Mouse (Mus musculus) embryonic facial prominence, embryonic 12.5 days (tissue): ENCODE results near the gene N4bp2l1. TPM values are rescaled to one million over a fixed set of nuclear protein-coding genes. Genes with fewer than 3 reads are reported as not detected.

ENCODE experiments used
- ATAC-seq: fragments of 200-750 bp; cut with Nextera tagmentation; 2 replicates; pipeline ENCODE4 v1.8.0; 2017; ENCODE audit not compliant: insufficient number of reproducible peaks, insufficient read depth, low FRiP score, low TSS enrichment
- H3K27ac ChIP-seq: fragments of 300-500 bp; sonication (generic); 2 replicates; pipeline ENCODE4 v1.5.1; 2016; ENCODE audit warnings: mild to moderate bottlenecking
- H3K27me3 ChIP-seq: fragments of 300-500 bp; sonication (generic); 2 replicates; pipeline ENCODE4 v1.6.1; 2016; ENCODE audit warnings: mild to moderate bottlenecking, moderate library complexity
- H3K36me3 ChIP-seq: fragments of 300-500 bp; sonication (generic); 2 replicates; pipeline ENCODE4 v1.6.1; 2016; ENCODE audit warnings: mild to moderate bottlenecking
- H3K4me1 ChIP-seq: fragments of 300-500 bp; sonication (generic); 2 replicates; pipeline ENCODE4 v1.6.1; 2016
- H3K4me2 ChIP-seq: fragments of 300-500 bp; sonication (generic); replicated peaks from 2 replicates; pipeline ENCODE4 v1.6.1; 2016; ENCODE audit warnings: mild to moderate bottlenecking, moderate library complexity
- H3K4me3 ChIP-seq: fragments of 300-500 bp; sonication (generic); 2 replicates; pipeline ENCODE4 v1.5.1; 2016; ENCODE audit warnings: mild to moderate bottlenecking
- H3K9ac ChIP-seq: fragments of 300-500 bp; sonication (generic); 2 replicates; pipeline ENCODE4 v1.6.1; 2016; ENCODE audit warnings: mild to moderate bottlenecking, moderate library complexity
- H3K9me3 ChIP-seq: fragments of 300-500 bp; sonication (generic); 2 replicates; pipeline ENCODE4 v1.6.1; 2016; ENCODE audit warnings: mild to moderate bottlenecking, moderate library complexity
- WGBS: fragments of 180-500 bp; shearing (Covaris S2); methylation state at CpG from one replicate; pipeline ENCODE4 v1.1.7; 2016; 5-methylcytosine and 5-hydroxymethylcytosine counted together
- polyA plus RNA-seq: library from polyadenylated mRNA; unstranded; fragments of >200 nt; fragmentation: Nextera tagmentation; extraction: Ambion mirVana; gene quantifications from 2 replicates; pipeline ENCODE4 v1.2.1, GENCODE M21; 2016

The N4bp2l1 gene
- polyA plus RNA-seq, 1 experiment from 2014 or later: 5.3 TPM

DNA sequence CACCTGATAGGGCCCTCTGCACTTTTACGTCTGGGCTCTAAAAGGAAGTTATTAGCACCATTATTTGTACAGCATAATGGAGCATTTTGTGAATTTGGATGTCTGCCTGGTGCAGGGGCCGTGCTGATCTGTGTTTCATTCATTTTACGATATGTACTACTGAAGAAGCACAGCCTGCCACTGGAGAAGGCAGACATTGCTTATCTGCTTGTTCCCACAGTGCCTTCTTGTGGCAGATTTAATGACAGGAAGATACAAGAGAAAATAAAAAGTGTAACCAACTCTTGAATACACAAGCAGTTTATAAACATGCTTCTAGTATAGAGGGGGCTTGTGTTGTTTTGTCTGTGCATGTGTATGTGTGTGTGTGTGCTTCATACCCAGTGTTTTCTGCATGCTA, 45.4 kb downstream of the N4bp2l1 start:
- Histone ChIP-seq H3K4me1 (no peaks in the 10 kb centered on the region), H3K27me3 (no peaks in the 10 kb centered on the region), H3K4me2 (no peak overlapping the region), H3K9ac (no peak overlapping the region), H3K27ac (no peak overlapping the region), H3K4me3 (no peak overlapping the region), H3K36me3 (peaks cover 36% of the 10 kb centered on the region), H3K9me3 (no peaks in the 10 kb centered on the region)
- no peak for ATAC-seq
- WGBS: 73% methylated on average over 3 of the region's 3 CpGs

- H3K4me2 ChIP-seq: no peak overlapping the region
- no peak for ATAC-seq
- H3K4me3 ChIP-seq: no peak overlapping the region
- no peaks in the 10 kb centered on the region for H3K4me1 ChIP-seq
- no peak overlapping the region for H3K9ac ChIP-seq
- H3K27me3 ChIP-seq: no peaks in the 10 kb centered on the region
- no peak overlapping the region for H3K27ac ChIP-seq
- H3K9me3 ChIP-seq: no peaks in the 10 kb centered on the region
- 89% methylated on average over 2 of the region's 2 CpGs for whole genome bisulfite sequencing
- H3K36me3 ChIP-seq: peaks cover 24% of the 10 kb centered on the region
These were observed 53.8 kb downstream of the N4bp2l1 start for GRCm38 (mm10) chr5:150543184-150543583.

- no peaks in the 10 kb centered on the region for H3K9me3 ChIP-seq
- 95% methylated on average over 1 of the region's 1 CpGs for WGBS
- H3K4me2 ChIP-seq: no peak overlapping the region
- peaks cover 39% of the 10 kb centered on the region for H3K36me3 ChIP-seq
- H3K27ac ChIP-seq: no peak overlapping the region
- H3K4me1 ChIP-seq: no peaks in the 10 kb centered on the region
- no peak overlapping the region for H3K9ac ChIP-seq
- no peak for ATAC-seq
- no peaks in the 10 kb centered on the region for H3K27me3 ChIP-seq
- H3K4me3 ChIP-seq: no peak overlapping the region
These were observed 55.7 kb downstream of the N4bp2l1 start for GRCm38 (mm10) chr5:150541302-150541701.

GRCm38 (mm10) chr5:150525239-150525638, 71.7 kb downstream of the N4bp2l1 start:
- Histone ChIP-seq H3K4me2 (no peak overlapping the region), H3K4me3 (no peak overlapping the region), H3K27me3 (no peaks in the 10 kb centered on the region), H3K36me3 (peaks cover 8% of the 10 kb centered on the region; the same call in 1 of the 2 replicates), H3K9ac (no peak overlapping the region), H3K27ac (no peak overlapping the region), H3K4me1 (0 out of 2 replicates have a peak, but pooled peaks cover 6% of the 10 kb centered on the region), H3K9me3 (no peaks in the 10 kb centered on the region)
- 87% methylated on average over 2 of the region's 2 CpGs for WGBS
- no peak for ATAC-seq

- peak; percentile 43; the same call in 1 of the 2 replicates for ATAC-seq
- Histone ChIP-seq H3K27me3 (no peaks in the 10 kb centered on the region), H3K4me3 (peak overlapping the region; percentile 74), H3K9me3 (no peaks in the 10 kb centered on the region), H3K4me2 (peak overlapping the region; percentile 64), H3K4me1 (0 out of 2 replicates have a peak, but pooled peaks cover 6% of the 10 kb centered on the region), H3K9ac (peak overlapping the region; percentile 90), H3K27ac (peak overlapping the region; percentile 71; the same call in 1 of the 2 replicates), H3K36me3 (0 out of 2 replicates have a peak, but pooled peaks cover 3% of the 10 kb centered on the region)
- WGBS: 10% methylated on average over 11 of the region's 11 CpGs
These were observed 74.1 kb downstream of the N4bp2l1 start for GRCm38 (mm10) chr5:150522867-150523234.

DNA sequence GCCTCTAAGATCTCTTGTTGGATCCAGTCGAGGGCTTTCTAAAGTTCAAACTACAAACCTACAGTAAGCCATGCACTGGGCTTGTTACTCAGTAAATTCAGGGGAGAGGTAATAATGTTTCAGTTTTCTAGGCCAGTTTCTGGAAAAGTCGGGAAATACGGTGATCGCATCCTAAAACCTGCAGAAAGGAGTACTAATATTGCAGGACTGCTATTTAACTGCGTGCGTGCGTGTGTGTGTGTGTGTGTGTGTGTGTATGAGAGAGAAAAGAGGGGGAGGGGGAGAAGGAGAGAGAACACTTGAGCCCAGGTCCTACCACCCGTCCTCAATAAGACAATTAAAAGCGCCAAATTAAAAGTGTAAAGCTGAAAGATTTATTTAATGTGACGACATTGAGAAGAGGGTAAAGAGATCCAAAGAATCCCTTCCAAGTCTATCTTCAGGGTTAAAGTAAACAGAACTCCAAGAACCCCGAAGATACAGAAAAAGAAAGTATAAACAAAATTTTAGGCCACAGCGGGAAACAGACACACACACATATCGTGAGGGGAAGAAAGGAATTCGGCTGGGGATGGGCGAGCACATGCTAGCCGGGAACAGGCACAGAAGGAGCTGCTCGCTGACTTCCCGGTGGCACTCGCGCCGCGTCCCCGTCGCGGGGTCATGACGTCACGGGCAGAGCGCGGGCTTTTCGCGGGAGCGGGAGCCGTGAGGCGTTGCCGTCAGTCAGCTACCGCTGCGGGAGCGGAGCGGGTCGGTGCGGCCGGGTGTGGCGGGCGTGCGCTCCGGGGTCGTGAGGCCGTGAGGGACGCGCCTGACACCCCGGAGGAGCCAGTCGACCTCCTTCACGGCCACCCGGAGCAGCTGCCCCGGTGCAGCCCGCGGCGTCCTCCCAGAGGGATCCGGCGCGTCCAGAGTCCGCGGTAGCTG, 74.8 kb downstream of the N4bp2l1 start, which contains the start of gene Brca2:
TSS of gene Brca2 (plus strand) at position 694 of the 930 bp plus-strand sequence.
- Histone ChIP-seq H3K4me1 (0 out of 2 replicates have a peak, but pooled peaks cover 6% of the 10 kb centered on the region), H3K4me3 (peak within 1 kb of the TSS; percentile 74), H3K27ac (peak within 1 kb of the TSS; percentile 71), H3K27me3 (no peaks in the 10 kb centered on the region), H3K36me3 (0 out of 2 replicates have a peak, but pooled peaks cover 3% of the 10 kb centered on the region), H3K4me2 (peak within 1 kb of the TSS; percentile 64), H3K9ac (peak within 1 kb of the TSS; percentile 90), H3K9me3 (no peaks in the 10 kb centered on the region)
- ATAC-seq: peak; percentile 86
- WGBS: 6% methylated on average over 59 of the region's 63 CpGs

Other genes starting within 250 kb of the N4bp2l1 start
- gene Zar1l, start 79.0 kb downstream of the N4bp2l1 start, polyA plus RNA-seq: not detected in 2 replicates
- 30.0 and 30.5 TPM in 2 replicates for gene Brca2, start 74.6 kb downstream of the N4bp2l1 start, polyA plus RNA-seq
- gene N4bp2l2, start 69.0 kb upstream of the N4bp2l1 start, polyA plus RNA-seq: 45.4 and 47.1 TPM in 2 replicates
- gene Pds5b, start 76.6 kb upstream of the N4bp2l1 start, polyA plus RNA-seq: 46.6 and 46.8 TPM in 2 replicates